Mouse (Mus musculus) ES-E14 (cell line): ENCODE measurements around the gene Slc2a12. TPM values are rescaled to one million over a fixed set of nuclear protein-coding genes. Genes with fewer than 3 reads are reported as not detected.

Source experiments
- DNase-seq: peaks from one replicate; pipeline ENCODE4 v3.0.0-alpha.2; 2013; ENCODE audit warnings: low read depth, low spot score
- H3K27ac ChIP-seq: 2 replicates; pipeline ENCODE4 v1.5.1; 2012; ENCODE audit warnings: low read depth, mild to moderate bottlenecking, low read length, moderate library complexity, mixed read lengths; ENCODE audit not compliant: poor library complexity, insufficient read depth, severe bottlenecking
- H3K36me3 ChIP-seq: 2 replicates; pipeline ENCODE4 v1.6.1; 2012; ENCODE audit warnings: mild to moderate bottlenecking, low read length, moderate library complexity, mixed read lengths; ENCODE audit not compliant: control insufficient read depth, poor library complexity, insufficient read depth, severe bottlenecking
- H3K4me1 ChIP-seq, 2 experiments: fragments of 150-350 bp in 1 of 2; sonication (generic) in 1 of 2; 2 replicates each; pipeline ENCODE4 v1.6.1; 2012; ENCODE audit warnings: low read length in 2 of 2, mild to moderate bottlenecking in 1 of 2, mixed read lengths in 1 of 2; ENCODE audit not compliant: control insufficient read depth in 2 of 2, insufficient read depth in 2 of 2, poor library complexity in 1 of 2
- H3K4me3 ChIP-seq, 2 experiments: fragments of 150-350 bp in 1 of 2; sonication (generic) in 1 of 2; 2 replicates each; pipeline ENCODE4 v1.5.1; 2012; ENCODE audit warnings: low read length in 2 of 2, low read depth in 1 of 2, mild to moderate bottlenecking in 1 of 2, mixed read lengths in 1 of 2; ENCODE audit not compliant: insufficient read depth in 1 of 2, poor library complexity in 1 of 2, severe bottlenecking in 1 of 2
- H3K9ac ChIP-seq: 2 replicates; pipeline ENCODE4 v1.6.1; 2012; ENCODE audit warnings: low read depth, mild to moderate bottlenecking, low read length, mixed read lengths; ENCODE audit not compliant: poor library complexity, insufficient read depth, severe bottlenecking
- H3K9me3 ChIP-seq: fragments of 150-350 bp; sonication (generic); 2 replicates; pipeline ENCODE4 v1.6.1; 2012; ENCODE audit warnings: low read depth, mild to moderate bottlenecking, low read length; ENCODE audit not compliant: control insufficient read depth, insufficient read depth
- CHD2 ChIP-seq: IDR thresholded peaks from 2 replicates; pipeline ENCODE4 v1.6.1; 2014; ENCODE audit warnings: mild to moderate bottlenecking, low read depth, low read length, inconsistent platforms
- HCFC1 ChIP-seq: IDR thresholded peaks from 2 replicates; pipeline ENCODE4 v1.6.1; 2012; ENCODE audit warnings: low read length, inconsistent platforms, borderline replicate concordance; ENCODE audit not compliant: insufficient read depth
- MAFK ChIP-seq: IDR thresholded peaks from 2 replicates; pipeline ENCODE4 v1.6.1; 2014; ENCODE audit warnings: mild to moderate bottlenecking, low read depth, low read length, inconsistent platforms; ENCODE audit not compliant: insufficient read depth
- ZC3H11A ChIP-seq: IDR thresholded peaks from 2 replicates; pipeline ENCODE4 v1.6.1; 2012; ENCODE audit warnings: low read depth, mild to moderate bottlenecking, inconsistent platforms, low read length, borderline replicate concordance
- ZNF384 ChIP-seq: IDR thresholded peaks from 2 replicates; pipeline ENCODE4 v1.6.1; 2012; ENCODE audit warnings: low read depth, low read length, inconsistent platforms
- in situ Hi-C, 2 experiments: fragments of 600-800 bp; cut with MboI; formaldehyde crosslinking; loops; one replicate each; pipeline ENCODE4 v1.15.1; 2025; ENCODE audit warnings: low sequenced_read_pairs in 2 of 2, inconsistent platforms in 1 of 2; ENCODE audit not compliant: unreplicated experiment in 2 of 2
- total RNA-seq: library from RNA; depleted of rRNA; stranded (reverse); fragments of 300-350 nt; gene quantifications from 2 replicates; pipeline ENCODE4 v1.2.3, GENCODE M21; 2012

The Slc2a12 gene
- total RNA-seq, 1 experiment, result 0.54 TPM

DNA sequence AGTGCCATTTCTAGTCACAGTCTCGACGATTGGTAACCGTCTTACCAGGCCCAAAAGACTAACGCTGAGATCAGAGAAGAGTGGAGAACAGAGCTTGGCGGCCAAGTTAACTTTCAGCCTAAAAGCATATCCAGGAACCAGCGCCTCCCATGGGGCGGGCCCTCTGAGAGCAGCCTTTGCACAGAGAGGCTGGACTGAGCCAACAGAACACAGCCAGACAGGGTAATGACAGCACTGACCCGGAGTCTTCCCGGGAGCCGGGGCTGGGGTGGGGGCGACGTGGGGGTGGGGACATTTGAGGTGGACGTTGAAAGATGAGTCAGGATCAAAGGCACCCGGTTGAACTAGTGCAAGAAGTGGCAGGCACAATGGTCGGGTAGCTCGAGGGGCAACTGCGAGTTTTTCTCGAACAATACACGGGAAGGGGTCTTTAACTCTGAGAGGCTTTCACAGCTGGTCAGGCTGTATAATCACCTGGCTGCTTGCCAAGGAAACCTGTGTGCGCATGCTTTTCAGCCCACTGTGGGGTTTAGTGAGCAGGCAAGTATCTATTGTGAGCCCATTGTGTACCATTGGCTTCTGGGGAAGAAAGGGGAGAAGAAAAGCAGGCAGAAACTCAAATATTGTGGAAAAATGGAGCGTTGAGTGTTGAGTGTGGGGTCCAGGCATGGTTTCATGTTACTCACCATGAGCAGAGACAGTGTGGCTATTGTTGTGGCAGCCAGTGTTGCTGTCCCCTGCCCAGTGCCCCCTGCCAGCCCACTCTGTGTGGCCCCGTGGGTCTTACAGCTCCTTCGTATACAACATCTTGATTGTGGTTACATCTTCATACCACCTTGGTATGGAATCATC, 13.9 kb downstream of the Slc2a12 start:
- TF ChIP-seq HCFC1 (no peak), ZC3H11A (no peak), MAFK (no peak), CHD2 (no peak), ZNF384 (no peak)
- Histone ChIP-seq H3K36me3 (no peaks in the 10 kb centered on the region), H3K4me3 (no peak overlapping the region), H3K9ac (no peak overlapping the region), H3K9me3 (no peaks in the 10 kb centered on the region), H3K4me1 (no peaks in the 10 kb centered on the region), H3K27ac (no peak overlapping the region)
- no peak for DNase-seq
- in situ Hi-C loops, result no loop called here

- no peak for DNase-seq
- no peak overlapping the region for H3K4me3 ChIP-seq
- in situ Hi-C loops, result no loop called here
- no peaks in the 10 kb centered on the region for H3K36me3 ChIP-seq
- no peaks in the 10 kb centered on the region for H3K4me1 ChIP-seq
- H3K9ac ChIP-seq, result no peak overlapping the region
- TF ChIP-seq ZNF384 (no peak), CHD2 (no peak), HCFC1 (no peak), MAFK (no peak), ZC3H11A (no peak)
- H3K27ac ChIP-seq, result no peak overlapping the region
- no peaks in the 10 kb centered on the region for H3K9me3 ChIP-seq
Measured at GRCm38 (mm10) chr10:22659386-22659725, 14.5 kb downstream of the Slc2a12 start.

DNA sequence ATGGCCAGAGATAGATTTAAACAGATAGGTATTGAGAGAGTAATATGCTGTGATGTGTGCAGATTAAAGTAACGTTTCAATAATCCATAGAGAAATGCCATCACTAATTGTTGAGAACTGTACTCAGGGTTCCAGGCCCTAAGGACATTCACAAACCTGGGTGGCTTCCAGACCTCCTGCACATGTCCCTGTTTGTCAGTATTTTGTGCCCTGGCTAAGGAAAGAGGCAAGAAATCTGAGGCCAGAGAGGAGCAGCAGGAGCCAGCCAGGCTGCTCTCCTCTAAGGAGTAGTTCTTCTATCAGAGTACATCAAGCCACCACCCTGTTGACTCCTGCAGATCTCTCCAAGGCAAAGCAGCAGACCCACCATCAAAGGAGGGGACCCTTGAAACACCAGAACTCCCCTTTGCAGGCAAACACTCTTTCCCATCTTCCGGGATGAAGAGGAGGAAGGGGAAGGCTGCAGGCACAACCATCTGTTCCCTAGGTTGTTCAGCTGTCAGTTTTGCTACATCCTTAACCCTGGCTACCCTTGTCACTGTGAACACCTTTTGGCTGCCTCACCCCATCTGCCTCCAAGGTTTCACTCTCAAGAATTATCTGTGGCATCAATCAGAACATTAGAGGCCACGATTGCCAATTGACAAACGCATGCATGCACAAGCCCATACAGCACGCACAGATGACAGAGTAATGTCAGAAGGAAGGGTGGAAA, 15.6 kb downstream of the Slc2a12 start:
- no peak overlapping the region for H3K27ac ChIP-seq
- no peak for DNase-seq
- no peak for TF ChIP-seq HCFC1
- TF ChIP-seq CHD2, result no peak
- TF ChIP-seq ZNF384, result no peak
- TF ChIP-seq ZC3H11A, result no peak
- TF ChIP-seq MAFK, result no peak
- no peak overlapping the region for H3K9ac ChIP-seq
- H3K4me3 ChIP-seq, result no peak overlapping the region
- H3K4me1 ChIP-seq, result no peaks in the 10 kb centered on the region
- in situ Hi-C loops, result no loop called here
- no peaks in the 10 kb centered on the region for H3K9me3 ChIP-seq
- H3K36me3 ChIP-seq, result no peaks in the 10 kb centered on the region

- Histone ChIP-seq H3K27ac (no peak overlapping the region), H3K36me3 (no peaks in the 10 kb centered on the region), H3K9me3 (no peaks in the 10 kb centered on the region), H3K4me1 (no peaks in the 10 kb centered on the region), H3K9ac (no peak overlapping the region), H3K4me3 (no peak overlapping the region)
- in situ Hi-C loops, result no loop called here
- TF ChIP-seq ZNF384, result no peak
- no peak for TF ChIP-seq ZC3H11A
- TF ChIP-seq MAFK, result no peak
- no peak for TF ChIP-seq CHD2
- no peak for TF ChIP-seq HCFC1
- DNase-seq, result no peak
Measured at GRCm38 (mm10) chr10:22668509-22668908, 23.7 kb downstream of the Slc2a12 start.
